Mouse (Mus musculus): ENCODE results near the gene Stx8.

Gene Stx8

DNA sequence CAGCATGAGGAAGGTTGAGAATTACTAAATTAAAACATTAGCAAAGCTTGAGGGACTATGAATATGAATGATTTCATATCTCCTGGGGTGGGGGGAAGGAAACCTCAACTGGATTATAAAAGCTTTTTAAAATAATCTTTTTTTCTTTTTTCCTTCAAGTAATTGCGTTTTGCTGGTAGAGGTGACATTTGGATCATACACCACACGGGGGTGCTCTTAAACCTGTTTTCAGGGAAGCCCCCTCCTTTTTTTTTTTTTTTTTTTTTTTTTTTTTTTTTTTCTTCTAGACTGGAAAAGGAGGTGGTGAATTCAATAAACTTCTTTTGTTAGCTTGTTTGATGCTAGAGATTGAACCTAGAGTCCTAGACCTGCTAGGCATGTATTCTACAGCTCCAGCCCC, 9.3 kb downstream of the Stx8 start:
- DNase-seq (ENCODE audit: low spot score in 2 of 2), result no peak

DNA sequence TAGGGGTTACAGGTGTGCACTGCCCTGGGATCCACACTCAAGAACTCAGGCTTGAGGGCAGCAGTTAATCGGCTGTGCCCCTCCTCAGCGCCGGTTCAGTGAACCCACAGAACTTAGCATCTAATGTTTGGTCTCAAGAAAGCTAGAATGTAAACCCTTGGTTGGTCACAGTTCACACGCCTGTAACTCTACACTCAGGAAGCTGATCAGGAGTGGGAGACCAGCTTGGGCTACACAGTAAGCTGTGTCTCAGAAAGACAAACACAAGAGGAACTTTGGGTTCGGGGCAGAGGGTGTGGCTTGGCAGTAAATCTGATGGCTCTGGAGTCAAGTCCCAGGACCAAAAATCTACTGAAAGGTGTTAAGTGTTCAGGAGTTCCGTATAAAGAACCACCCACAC, 17.6 kb downstream of the Stx8 start:
- no peak for DNase-seq (ENCODE audit: low spot score in 2 of 2)

GRCm38 (mm10) chr11:67991240-67991639, 25.2 kb downstream of the Stx8 start:
- DNase-seq (ENCODE audit: low spot score in 2 of 2), result peak in 1 of 2 experiments; percentile 20

GRCm38 (mm10) chr11:67995965-67996364, 30.0 kb downstream of the Stx8 start:
- DNase-seq (ENCODE audit: low spot score in 2 of 2), result no peak

GRCm38 (mm10) chr11:67998905-67999304, 32.9 kb downstream of the Stx8 start:
- DNase-seq (ENCODE audit: low spot score in 2 of 2), result peak; percentile 9 to 42

GRCm38 (mm10) chr11:67999629-68000028, 33.6 kb downstream of the Stx8 start:
- DNase-seq (ENCODE audit: low spot score in 2 of 2), result no peak

GRCm38 (mm10) chr11:68004191-68004590, 38.2 kb downstream of the Stx8 start:
- peak; percentile 15 to 41 for DNase-seq (ENCODE audit: low spot score in 2 of 2)

- no peak for DNase-seq (ENCODE audit: low spot score in 2 of 2)
Measured at GRCm38 (mm10) chr11:68006216-68006789, 40.3 kb downstream of the Stx8 start.

- no peak for DNase-seq (ENCODE audit: low spot score in 2 of 2)
Measured at GRCm38 (mm10) chr11:68007645-68008044, 41.7 kb downstream of the Stx8 start.

DNA sequence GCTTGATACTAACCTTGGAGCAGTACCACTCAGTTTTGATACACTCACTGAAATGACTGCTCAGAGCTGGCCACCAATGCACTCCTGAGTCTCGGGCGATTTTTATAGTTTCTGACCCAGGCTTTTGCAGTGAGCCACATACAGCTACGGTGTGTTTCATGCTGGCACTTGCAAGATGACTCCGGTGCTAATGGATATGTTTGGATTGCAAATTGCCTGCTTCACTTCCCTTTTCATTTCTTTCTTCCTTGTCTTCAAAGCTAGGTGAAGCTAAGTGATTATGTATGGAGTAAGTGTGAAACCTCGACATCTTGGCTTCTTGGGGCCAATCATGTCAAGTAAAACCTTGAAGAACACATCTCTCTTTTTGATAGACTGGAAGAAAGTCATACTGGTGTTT, 43.4 kb downstream of the Stx8 start:
- DNase-seq (ENCODE audit: low spot score in 2 of 2), result no peak

DNA sequence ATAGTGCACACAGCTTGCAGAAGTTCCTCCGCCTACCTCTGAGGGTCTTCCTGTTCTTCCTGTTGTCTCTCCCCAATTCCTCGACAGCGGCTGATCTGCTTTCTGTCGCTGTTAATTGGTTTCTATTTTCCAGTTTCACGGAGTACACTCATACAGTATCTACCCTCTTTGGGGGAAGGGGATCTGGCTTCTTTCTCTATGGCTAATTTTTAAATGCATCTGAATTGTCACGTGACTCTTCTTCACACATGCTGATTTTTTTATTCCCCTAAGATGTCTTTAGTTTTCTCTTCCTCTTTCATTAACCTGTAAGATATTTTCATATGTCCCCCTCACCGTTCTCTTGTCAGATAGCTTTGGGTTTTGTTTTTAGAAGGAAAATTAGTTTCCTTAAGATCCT, 46.2 kb downstream of the Stx8 start:
- no peak for DNase-seq (ENCODE audit: low spot score in 2 of 2)

DNA sequence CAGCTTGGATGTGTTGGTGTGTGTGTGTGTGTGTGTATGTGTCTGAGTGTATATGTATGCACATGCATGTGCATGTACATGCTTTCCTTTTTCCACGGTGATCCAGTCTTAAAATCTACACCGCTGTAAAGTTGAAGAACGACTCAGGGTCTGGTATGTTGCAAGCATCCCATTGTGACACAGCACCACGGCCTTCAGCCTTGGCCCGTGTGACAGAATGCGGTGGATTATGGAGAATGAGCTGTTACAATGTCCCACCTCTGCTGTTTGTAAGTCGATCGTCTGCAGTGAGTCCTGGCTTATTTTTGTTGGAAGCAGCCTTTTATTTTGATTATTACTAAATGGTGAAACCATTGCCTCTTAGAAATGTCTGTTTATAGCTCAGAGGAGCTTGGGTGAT, 52.2 kb downstream of the Stx8 start:
- DNase-seq (ENCODE audit: low spot score in 2 of 2), result no peak

DNA sequence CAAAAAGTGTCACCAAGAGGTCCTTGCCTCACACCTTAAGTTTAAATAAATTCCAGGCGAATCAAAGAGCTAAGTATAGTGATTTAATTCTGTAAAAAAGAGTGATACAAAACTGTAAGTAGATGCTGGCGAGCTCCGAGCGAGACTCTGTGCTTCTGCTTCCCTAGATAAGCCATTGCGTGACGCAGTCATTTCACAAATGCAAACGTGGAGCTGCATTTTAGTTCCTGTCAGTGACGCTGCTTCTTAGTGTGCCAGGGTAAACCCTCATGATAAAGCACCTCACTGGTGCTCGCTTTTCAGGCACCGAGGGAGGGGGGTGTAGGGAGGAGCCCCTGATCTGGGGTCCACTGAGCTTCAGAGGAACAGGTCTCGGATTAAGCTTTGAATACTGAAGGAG, 53.2 kb downstream of the Stx8 start:
- DNase-seq (ENCODE audit: low spot score in 2 of 2), result no peak

DNA sequence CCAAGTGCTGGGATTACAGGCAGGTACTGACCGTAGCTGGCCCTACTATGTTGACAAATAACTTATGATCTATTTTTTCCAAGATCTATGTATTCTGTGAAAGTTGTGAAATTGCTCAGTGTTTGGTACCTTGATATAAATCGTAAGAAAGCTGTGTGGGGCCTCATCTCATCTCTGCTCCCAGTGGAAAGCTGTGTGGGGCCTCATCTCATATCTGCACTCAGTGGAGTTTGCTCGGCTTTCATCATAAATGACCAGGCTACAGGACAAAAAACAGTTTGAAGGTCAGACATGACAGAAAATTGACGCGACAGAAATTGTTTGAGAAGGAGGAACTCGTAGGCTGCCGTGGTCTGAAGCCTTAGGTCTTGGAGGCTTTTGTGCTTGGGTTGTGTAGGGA, 56.0 kb downstream of the Stx8 start:
- no peak for DNase-seq (ENCODE audit: low spot score in 2 of 2)

DNA sequence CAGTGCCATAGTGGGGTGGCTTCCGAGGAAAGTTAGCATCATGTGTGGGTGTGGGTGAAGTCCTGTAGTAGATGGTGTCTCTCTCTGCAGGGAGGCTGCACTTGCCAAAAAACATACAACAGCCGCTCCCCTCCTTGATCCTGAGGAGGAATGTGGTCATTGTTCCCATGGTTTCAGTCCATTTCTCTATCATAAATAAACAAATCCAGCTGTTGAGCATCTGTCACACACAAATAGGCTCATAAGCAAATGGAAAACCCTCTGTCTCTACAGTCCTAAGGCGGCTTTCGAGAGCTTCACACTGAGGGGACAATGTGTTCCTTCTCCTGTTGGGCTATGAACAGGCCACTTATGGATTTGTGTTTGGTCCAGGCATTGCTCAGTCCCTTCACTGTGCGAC, 56.9 kb downstream of the Stx8 start:
- DNase-seq (ENCODE audit: low spot score in 2 of 2), result no peak

- no peak for DNase-seq (ENCODE audit: low spot score in 2 of 2)
Measured at GRCm38 (mm10) chr11:68023811-68024369, 57.9 kb downstream of the Stx8 start.

GRCm38 (mm10) chr11:68026590-68026989, 60.6 kb downstream of the Stx8 start:
- no peak for DNase-seq (ENCODE audit: low spot score in 2 of 2)

GRCm38 (mm10) chr11:68029079-68029478, 63.1 kb downstream of the Stx8 start:
- DNase-seq (ENCODE audit: low spot score in 2 of 2), result no peak

DNA sequence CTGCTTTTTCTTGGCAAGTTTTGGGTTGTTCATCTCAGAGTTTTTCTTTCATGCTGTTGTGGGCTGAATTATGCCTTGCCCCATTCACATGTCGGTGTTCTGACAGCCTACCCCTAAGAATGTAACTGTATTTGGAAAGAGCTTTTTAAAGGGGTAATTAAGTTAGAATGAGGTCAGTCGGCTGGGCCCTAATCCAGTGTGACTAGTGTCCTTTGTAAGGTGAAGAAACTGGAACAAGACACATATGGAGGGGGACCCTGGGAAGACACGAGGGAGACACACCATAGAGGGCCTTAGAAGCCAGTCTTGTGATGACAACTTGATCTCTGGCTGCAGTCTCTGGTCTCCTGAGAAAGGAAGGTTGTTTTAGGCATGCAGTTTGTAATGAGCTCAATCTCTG, 63.9 kb downstream of the Stx8 start:
- no peak for DNase-seq (ENCODE audit: low spot score in 2 of 2)

DNA sequence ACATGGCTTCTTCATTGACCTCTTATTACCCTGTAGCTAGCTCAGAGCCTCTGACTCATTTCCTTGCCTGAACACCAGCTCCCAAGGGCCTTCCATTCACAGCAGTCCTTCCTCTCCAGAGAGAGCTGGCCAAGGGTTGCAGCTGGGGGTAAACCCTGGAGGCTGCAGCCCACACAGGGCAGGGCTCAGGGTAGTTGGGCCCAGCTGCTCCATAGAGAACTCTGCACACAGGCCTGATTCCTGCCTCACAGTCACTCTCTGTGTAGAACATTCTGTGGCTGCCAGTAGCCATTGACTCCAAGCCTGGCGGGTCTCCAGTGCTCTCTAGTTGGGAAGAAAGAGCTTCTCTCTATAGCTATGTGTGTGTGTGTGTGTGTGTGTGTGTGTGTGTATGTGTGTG, 64.8 kb downstream of the Stx8 start:
- peak; percentile 30 to 50 for DNase-seq (ENCODE audit: low spot score in 2 of 2)

DNA sequence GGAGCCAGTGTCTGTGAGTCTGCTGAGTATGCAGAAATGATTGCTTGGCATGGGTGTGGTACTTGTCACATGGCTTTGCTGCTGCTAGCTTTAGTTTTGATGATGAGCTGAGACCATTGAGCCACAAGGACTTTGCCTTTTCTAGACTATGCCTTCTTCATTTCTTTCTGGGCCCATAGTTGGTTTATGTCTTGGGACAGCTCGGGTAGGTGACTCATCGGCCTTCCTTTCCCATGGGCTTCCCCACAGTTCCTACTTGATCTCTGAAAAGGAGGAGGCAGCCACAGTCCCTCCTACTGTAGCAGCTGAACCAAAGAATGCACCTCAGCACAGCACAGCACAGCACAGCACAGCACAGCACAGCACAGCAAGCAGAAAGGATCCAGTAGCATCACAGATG, 66.5 kb downstream of the Stx8 start:
- no peak for DNase-seq (ENCODE audit: low spot score in 2 of 2)

DNA sequence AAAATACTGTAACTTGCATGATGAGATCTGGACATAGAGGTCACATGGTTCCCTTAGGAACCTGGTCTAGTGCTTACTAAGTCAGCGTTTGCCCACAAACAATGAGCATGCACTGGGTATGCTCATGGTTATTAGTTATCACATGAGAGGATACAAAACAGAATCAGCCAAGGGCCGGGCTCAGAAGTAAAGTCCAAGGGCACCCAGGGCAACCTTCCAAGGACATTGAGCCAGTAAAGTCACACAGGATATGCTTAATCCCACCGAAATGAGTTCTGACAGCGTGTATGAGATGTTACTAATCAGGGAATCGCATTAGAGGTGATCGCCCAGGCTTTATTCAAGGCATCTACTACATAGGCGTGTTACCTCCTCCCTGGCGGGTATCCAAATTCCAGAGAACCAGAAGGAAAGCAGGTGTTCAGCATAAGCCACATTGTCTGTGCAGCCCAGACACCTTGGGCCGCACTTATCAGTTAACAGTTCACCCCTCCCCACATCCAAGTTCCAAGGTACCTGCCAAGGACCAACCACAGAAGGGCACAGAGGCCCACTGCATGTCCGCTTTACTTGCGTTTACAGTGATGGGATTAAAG, 67.4 kb downstream of the Stx8 start:
- no peak for DNase-seq (ENCODE audit: low spot score in 2 of 2)

GRCm38 (mm10) chr11:68034422-68034821, 68.4 kb downstream of the Stx8 start:
- no peak for DNase-seq (ENCODE audit: low spot score in 2 of 2)
